Mouse (Mus musculus): ENCODE data around the gene Gm42906.

Gene Gm42906

DNA sequence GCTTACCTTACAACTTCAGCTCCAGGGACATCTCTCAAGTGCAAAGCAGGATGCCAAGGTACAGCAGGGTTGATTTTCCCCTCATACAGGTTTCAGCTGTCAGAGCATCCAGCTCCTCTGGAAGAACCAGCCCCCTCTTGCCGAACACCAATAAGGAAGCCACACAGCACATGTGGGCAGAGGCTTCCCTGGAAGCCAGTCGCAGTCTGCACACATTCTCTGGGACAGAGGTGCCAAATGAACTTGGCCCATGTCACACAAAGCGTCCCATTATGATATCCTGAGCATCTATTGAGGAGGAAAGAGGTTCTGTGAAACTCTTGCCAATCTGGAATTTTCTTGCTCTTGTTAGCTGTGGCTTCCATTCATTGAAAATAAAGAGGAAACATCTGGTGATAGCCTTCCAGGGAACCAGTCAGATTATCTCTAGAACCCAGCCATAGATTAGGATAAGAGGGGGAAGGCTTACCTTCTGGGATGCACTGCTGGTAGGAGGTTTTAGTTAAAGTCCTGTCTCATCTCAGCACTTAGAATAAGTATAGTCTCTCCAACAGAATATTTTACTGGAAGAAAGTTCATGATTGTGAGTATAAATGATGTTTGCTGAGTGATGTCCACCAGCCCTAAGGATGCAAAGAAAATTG, at the start of gene Gm42906:
Gm42906 (minus strand) TSS at position 51 of the 644 bp plus-strand sequence.
- DNase-seq (ENCODE audit: low spot score) = peak; percentile 56

DNA sequence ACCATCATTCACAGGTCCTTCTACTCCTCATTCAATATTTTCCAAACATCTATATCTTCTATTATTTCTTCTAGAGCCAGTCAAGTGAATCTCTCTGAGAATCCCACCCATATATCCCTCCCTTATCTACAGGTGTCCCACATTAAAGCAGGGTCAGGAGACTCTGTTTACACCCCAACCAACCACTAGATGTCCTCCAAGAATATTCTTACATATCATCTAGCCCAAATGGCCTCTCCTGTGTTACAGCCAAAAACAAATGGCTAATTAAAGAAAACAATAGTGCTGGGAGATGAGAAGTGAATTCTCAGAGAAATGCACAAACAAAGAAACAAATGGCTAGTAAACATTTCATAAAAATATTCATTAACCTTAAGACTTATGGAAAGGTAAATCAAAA, 17.7 kb upstream of the Gm42906 start:
- DNase-seq (ENCODE audit: low spot score) = peak; percentile 45

DNA sequence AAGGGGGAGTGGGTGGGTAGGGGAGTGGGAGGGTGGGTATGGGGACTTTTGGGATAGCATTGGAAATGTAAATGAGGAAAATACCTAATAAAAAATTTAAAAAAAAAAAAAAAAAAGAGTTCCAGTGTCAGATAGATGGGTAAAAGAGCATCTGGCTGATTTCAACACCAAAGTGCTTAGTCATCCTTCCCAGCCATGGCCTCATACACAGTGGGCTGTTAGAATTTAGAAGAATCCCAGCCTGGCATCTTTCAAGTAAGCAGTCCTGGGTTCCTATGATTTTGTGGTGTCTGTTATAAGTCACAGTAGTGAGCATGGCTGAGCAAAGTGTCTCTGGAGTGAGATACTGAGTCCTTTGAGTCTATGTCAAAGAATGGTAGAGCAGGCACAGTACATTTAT, 7.1 kb upstream of the Gm42906 start:
- DNase-seq (ENCODE audit: low spot score) = peak; percentile 80

DNA sequence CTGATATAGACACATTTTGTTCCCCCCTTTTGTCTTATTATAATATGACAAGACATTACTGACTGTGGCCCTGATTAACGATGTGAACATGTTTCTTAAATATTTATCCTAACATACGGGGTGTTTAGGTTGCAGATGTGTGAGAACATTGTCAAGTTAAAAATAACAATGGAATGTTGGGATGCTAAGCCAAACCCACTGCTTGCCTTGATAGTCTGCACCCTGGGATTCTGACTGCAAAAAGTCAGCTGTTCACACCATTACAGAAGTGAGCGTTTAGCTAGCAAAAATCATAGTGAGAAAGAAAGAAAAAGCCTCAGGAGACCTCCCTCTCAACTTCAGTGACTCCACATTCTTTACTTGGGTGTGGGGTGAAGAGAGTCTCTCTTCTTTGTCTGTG, 1.5 kb downstream of the Gm42906 start:
- DNase-seq (ENCODE audit: low spot score) = no peak

DNA sequence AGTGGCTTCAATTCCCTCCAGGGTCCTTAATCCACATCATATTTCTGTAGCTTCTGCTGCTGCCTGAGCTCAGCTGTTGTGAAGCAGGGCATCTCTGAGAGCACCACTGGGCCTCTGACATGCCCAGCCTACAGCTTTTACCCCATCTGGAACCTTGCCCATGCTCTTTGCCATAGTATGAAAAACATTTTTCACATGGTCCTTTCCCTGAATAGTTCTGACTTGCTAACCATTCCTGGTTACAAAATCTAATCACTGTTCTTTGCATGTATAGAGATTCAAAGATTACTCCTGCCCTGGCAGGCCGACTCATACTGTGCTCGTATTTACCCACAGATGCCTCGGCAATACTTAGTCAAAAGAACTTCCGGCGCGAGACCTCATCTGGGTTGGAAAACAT, 5.3 kb downstream of the Gm42906 start:
- DNase-seq (ENCODE audit: low spot score) = peak; percentile 95

DNA sequence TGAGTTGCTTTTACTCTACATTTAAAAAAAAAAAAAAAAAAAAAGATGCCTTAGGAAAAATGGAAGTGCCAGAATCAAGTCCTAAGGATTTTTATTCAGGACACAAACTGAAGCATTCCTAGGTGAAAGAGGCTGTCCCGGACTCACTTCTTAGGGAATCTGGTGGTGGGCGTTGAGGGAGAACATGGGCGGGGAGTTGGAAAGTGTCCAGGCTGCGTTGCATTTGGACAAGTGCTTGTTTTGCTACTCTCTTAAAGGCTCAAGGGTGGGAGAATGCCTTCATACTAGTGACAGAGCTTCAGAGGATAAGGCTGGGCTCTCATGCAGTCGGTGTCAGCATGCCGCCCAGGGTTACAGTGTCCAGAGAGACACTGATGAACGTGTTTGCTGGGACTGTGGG, 6.1 kb downstream of the Gm42906 start:
- peak; percentile 55 for DNase-seq (ENCODE audit: low spot score)

DNA sequence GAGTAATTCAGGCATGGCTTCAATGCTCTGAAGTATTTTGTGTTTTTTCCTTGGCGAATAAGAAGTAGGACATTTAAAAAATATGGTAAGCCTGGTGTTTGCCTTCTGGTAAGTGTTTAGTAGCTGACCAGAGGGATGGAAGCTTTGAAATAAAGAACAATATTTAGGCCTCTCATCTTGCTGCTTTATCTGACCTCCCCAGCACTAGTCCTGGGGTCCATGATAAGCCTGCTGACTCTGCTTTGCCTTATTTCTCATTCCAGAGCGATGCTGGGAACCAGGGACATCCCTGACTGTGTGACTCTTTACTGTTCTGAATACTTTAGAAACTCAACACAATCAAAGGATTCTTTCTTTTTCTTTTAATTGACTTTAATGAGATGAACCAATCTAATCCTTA, 9.4 kb downstream of the Gm42906 start:
- no peak for DNase-seq (ENCODE audit: low spot score)

DNA sequence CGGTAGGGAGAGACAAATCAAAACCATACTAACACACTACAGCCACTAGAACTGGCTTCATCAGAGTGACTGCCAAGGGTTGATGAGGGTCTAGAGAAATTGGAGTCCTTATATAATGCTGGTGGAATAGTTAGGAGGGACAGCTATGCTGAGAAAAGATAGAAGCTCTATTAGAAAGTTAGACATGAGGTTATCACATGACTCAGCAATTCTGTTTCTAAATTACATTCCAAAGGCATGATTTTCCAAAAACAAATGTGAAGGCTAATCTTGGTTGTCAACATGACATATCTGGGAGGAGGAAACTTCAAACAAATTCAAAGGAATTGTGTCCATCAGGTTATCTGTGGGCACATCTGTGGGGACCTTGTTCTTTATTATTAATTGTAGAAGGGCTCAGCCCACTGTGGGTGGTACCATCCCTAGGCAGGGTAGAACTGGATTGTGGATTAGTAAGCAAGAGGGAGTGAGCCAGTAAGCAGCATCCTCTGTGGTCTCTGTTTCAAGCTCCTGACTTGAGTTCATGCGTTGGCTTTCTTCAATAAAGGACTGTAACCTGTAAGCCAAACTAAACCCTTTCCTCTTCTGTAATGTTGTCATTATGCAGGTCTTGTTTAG, 10.4 kb downstream of the Gm42906 start:
- no peak for DNase-seq (ENCODE audit: low spot score)

DNA sequence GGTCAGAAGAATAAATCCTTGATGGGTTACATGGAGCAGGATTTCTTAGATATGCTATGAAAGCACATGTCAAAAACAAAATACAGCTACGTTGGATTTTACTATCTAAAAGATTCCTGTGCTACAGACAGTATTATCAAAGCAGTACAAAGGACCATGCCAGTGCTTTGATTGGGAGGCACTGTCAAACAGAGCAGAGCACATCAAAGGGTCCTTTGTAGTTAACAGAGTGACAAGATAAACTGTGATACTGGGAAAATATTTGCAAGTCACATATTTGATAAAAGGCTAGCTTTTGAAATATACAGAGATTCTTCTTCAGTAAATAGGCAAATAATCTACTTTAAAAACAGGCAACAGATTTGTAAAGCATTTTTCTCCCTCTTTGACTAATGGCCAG, 11.0 kb downstream of the Gm42906 start:
- DNase-seq (ENCODE audit: low spot score) = no peak

DNA sequence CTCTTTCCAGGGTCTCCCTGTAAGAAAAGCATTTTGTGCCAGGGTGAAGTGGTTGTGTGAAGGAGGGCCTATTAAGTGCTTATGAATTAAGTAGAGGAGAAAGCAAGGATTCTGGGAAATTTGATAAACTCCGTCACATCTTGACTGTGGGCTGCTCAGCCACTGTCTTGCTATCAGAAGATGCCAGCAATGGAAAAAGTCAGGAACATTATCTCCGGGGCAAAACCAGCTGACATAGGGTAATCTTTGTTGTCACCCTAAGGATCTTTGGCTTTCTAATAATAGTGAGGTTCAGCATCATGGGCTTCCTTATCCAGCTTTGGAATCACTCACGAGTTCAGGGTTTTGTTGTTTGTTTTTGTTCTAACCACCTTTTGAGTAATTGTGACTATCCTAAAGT, 14.3 kb downstream of the Gm42906 start:
- DNase-seq (ENCODE audit: low spot score) = no peak

DNA sequence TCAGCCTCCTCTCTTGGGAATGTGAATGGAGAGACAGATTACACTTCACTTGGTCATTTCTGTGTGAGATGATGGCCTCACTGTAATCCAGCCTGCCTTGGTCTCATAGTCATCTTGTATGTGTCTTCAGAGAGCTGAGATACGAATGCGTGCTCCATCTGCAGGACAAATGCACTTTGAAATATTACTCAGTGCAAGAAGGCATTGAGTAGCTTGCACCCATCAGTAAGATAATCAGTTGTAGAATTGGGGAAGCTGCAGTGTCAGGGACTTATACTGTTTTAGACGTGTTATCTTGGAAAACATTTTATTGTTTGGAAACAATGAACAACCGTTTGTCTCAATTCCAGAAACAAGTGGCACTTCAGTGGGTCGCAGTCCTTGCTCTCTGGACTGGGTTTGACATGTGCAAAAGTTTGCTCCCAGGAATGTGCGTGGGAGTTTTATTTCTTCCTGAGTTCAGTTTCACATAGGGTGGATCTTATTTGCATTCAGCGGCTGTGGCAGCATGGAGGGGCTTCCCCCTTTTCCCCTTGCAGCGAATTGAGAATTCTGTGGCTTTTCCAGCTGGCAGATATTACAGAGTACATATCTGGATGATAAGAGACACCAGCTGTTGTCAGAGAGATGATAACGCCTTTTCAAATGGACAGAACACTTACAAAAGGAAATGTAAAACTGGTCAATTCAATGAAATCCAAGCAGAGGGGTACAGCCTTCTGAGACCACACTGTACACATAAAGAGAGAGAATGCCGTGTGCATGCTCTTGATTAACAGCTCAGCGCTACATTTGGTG, 15.1 kb downstream of the Gm42906 start:
- no peak for DNase-seq (ENCODE audit: low spot score)

DNA sequence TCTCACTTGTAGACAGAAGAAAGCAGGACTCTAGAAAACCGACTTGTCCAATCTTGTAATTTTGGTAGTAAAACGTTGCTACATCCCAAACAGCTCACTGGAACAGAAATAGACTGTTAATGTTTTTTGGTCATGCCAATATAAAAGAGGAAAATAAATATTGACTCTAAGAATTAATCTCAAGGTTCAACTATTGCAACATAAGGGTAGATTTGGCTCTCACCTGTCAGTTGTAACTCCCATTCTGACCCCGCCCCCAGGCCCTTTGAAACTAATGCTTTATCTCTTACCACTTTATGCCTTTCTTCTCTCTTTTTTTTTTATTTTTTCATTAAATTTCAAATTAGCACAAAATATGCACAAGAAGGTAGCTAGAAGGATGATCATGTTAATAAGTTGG, 18.0 kb downstream of the Gm42906 start:
- DNase-seq (ENCODE audit: low spot score) = no peak

DNA sequence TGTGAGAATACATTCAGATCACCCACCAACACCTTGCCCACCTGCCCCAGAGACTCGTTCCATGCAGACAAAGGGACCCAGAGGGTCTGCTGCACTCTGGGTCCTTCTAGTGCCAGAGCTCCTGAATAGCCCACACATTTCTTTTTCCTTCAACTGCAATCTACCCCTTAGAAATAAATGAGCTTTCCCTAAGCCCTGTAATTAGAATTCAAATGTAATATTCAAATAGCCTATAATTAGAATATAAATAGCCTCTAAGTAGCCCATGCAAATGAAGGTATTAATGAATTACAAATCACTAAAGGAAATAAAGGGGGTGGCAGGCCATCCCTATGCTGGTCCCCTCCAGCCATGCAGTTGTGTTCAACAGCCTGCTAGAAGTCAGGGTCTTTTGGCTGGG, 18.7 kb downstream of the Gm42906 start:
- no peak for DNase-seq (ENCODE audit: low spot score)

DNA sequence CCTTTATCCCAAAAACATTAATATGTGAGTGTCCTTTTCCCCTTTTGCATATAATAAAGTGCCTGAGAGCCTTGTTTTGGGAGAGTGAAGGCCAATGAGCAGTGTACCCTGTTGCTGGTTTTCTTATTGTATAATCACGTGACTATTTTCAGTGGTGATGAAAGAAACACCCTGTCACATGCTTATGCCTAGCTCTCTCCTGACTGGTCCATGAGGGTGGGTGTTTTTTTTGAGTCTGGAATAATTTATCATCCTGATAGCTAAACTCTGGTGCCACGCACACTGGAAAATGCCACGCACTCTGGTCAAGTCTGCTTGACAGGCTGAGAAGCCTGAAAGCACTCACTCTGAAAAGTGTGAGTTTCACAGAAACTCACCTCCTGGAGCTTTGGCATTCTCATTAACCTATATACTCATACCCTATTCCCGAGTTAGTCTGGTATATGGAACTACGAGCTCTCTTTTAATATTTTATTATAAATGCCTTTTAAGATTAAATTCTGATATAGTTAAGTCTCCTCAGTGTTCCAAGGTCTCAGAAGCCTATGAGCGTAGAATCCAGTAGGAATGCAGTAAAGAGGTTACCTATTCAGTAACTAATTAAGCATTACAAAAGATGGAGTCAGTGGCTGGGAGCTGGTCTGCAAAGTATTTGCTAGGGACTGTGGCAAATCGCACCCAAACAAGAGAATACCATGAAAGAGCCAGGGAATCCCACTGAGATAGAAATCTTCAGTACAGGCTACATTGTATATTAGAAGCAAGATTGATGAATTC, 19.7 kb downstream of the Gm42906 start:
- no peak for DNase-seq (ENCODE audit: low spot score)

DNA sequence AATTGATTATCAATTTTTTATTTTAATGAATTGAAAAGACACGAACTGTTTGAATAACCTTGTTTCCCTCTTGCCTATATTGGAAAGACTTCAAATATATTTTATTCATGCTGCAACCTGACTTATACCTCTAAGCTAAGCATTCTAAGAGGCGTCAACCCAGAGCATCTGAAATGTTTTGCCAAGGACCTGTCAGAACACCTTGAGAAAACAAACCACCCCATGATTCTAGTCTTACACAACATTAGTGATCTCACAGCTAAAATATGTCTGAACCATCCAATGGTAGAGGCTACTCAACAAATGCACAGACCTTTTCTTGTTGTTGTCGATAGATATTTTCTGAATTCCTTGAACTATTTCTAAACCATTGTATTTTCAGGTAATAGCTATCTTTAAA, 20.5 kb downstream of the Gm42906 start:
- DNase-seq (ENCODE audit: low spot score) = no peak

DNA sequence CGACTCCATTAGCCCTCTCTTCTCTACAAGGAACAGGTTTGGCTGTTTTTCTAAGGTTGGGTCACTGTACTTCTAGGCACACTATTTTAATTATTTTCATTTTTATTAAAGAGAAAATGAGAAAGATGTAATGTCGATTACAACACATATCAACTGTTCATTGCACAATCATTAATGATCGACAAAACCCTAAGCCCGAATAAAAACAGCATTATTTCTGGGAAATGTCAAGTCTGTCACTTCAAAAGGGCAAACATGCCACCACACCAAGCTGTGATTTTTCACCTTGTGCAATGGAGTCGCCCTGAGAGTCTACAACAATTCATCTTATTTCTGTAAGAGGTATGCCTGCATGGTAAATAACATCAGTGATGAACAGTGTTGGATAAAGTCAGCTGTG, 21.7 kb downstream of the Gm42906 start:
- no peak for DNase-seq (ENCODE audit: low spot score)

DNA sequence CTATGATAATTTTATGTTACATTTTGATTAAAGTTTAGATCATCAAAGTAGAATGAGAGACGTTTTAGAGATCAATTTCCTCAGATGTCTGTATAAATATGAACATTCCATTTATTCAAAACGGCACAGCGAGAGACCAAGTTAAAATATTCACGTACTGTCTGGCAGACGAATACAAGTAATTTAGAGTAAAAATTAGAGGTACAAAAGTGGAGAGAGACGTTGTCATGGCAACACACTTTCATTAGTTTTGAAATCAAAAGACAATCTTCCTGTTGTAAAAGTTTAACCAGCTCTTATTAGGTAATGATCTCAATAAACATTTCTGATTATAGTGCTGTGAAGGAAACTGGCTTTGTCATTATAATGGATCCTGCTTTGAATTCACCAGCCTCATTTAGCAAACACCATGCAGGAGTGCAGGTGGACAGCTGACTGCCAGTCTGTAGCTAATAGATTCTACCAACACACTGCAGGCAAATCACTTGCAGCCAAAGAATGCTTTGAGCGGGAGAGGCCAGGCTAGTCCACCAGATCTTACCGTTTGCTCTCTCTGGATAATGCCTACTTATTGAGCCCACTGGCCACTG, 22.6 kb downstream of the Gm42906 start:
- no peak for DNase-seq (ENCODE audit: low spot score)

DNA sequence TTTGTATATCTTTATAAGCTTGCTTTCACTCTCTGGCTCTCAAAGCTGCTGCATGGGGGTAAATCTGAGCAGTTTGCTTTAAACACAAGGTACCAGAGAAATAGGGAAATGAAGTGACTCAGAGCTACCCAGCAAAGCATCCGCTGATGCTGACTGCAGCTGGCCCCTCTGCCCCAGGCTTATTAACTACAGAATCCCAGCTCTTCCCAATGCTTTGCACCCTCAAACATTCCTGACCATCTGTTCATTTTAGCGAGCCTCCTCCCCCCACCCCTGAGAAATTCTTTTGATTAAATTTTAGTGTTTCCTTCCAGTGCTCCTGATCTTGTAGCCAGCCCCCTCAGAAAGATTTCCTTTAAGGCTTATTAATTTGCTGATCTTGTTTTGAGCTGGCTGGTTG, 24.4 kb downstream of the Gm42906 start:
- DNase-seq (ENCODE audit: low spot score) = no peak

DNA sequence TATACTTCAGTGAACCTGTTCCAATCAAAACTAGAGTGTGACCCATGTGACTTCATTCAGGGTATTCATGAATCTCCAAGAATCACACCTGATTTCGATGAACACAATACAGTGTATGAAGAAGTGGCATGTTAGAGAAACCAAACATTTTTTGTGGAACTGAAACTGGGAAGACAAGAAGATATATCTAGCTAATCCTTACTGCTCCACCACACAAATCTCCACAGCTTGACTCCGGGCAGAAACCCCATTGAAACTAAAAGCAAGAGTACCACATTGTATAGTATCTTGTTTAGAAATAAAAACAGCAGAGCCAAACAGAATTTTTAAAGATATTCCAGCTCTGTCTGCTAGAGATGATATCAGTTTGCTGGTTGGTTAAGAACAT, 27.4 kb downstream of the Gm42906 start:
- no peak for DNase-seq (ENCODE audit: low spot score)

DNA sequence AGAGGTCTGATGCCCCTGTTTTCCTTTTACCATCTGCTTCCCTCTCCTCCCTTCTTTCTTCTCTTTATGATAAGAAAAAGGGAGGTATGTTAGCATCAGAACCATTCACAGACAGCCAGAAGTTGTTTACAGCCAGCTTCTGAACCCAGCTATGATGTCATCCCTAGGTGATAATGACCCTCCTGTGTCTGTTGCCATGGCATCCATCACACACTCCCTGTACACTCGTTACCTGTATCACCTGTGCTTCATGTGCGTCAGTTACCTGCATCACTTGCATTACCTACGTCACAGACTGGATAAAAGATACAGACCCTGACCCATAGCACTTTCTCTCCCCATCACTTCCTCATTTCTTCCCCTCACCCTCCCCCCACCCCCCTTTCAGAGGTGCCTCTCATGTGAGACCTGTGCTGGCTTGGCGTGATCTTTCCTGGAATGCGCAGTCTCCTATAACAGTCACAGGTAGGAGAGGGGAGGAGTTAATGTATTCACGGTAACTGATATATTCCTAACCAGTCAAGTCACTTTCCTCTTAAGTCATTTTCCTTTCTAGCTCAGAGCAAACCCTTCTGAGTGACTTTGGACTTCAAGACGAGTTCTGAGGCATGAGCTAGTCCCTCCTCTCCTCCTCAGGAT, 27.9 kb downstream of the Gm42906 start:
- DNase-seq (ENCODE audit: low spot score) = no peak

DNA sequence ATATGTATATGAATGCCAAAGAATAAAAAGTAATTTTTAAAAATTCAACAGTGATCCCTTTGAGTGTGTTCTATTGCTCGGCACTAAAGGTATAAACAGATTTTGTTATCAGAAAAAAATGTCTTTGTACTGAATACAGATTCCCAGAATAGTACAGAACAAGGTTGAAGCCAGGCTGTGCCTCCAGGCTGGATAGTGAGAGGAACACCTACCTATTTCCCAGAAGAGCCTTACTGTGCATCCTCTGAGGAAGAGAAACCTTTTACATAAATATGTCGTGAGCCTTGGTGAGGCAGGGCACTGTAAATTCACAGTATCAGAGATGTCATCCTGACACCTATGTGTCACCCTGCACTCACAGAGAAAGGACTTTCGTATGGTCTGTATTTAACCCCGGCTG, 31.8 kb downstream of the Gm42906 start:
- DNase-seq (ENCODE audit: low spot score) = no peak

DNA sequence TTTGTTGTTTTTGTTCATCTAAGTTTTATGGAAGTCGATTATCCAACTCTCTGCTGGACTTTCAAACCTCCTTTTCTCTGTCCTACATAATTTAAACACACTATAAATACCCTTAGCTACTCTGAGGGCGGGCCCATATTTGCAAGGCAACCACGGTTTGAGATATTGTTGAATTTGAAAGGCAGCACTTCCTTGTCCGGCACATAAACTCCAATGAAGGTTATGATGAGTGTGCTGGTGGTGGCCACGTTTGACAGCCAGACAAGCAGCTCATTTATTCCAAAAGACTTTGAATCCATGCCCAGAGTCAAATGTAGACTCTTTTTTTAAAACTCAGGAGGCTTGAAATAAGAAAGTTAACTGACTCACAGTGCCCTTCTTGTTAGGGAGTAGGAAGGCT, 33.3 kb downstream of the Gm42906 start:
- peak; percentile 66 for DNase-seq (ENCODE audit: low spot score)
